Mouse (Mus musculus): ENCODE results near the gene 1700123O20Rik.

1700123O20Rik gene

DNA sequence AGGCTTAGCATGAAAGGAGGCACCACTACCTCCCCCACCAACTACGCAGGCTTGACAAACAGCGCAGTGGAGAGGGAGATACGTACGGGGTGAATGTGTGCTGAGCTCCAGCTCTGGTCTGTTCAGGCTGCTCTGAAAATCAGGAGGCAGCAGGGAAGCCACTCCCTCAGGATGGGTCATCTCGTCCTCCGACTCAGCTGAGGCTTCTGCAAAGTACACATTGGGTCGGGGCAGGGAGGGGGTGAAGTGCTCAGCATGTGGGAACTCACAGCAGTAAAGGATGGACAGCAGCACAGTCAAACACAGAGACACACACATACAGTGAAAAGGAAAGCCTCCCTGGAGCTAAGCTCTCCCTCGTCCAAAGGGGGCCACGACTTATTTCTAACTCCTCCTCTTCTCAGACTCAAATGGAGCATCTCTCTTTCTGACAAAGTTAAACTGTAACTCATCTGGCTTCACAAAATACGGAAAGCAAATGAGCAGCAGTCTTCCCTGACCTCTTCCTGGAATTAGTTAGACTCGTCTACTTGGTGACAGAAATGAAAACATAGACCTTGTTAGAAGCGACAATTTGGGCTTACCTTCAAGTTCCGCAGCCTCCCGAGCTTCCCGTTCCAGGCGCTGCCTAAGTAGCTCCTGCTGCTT is 7.2 kb upstream of the 1700123O20Rik start:
- DNase-seq (ENCODE audit: low read depth) = no peak

DNA sequence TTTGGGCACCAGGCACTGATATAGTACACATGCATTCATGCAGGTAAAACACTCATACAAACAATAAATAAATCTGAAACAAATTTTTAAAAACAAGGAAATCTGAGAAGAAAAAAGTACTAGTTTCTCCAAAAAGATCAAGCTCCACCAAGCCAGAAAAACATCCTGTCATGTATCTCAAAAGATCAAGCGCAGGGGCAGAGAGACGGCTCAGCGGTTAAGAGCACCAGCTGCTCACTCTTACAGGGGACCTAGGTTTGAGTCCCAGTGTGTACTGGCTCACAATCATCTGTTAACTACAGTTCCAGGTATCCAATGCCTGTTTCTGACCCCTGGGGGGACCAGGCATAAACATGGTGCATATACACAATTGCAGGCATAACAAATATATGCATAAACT is 3.6 kb upstream of the 1700123O20Rik start:
- no peak for DNase-seq (ENCODE audit: low read depth)

DNA sequence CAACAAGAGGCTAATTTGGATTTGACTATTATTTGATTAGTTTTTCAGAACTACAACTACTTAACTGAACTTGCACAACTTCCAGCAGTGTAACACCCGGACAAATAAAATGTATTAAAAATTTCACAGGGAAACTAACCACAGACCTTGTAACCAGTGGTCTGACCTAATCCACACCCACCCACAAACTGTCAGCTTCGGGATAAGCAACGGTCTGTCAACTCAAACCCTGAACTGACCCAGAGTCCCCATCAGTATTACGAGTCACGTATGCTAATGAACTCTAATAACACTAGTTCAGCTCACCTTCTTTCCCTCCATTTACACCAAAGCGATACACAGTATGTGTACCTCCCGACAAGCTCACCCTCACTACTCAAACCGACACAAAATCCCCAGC is 545 bp upstream of the 1700123O20Rik start:
- peak; percentile 34 for DNase-seq (ENCODE audit: low read depth)

DNA sequence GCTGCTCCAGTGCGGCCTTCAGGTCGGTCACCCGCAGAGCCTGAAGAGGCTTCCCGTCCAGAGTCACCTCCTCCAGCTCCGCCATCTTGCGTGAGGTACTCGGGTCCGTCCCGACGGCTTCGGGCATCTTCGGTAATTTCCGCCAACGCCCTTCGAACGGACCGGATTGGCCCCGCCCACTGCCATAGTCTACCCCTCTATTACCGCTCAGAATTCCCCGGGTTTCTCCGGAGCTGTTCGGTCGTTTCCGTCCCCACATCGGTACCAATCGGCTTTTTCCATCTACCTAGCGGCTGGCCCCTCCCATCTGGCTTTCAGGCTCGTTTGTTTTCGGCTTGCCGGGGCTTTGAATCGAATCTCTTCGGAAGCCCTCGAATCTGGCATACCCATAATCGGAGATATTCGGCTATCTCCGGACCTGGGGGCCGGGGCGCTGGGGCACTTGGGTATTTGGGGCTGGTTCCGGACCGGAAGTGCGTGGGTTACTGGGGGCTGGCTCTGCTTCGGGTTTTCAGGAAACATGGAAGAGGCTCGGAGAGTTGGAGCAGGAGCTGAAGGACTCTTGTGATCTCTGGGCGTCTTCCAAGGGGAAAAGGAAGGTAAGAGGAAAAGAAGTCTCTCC is 617 bp downstream of the 1700123O20Rik start, which contains the start of gene Acin1:
Gene Acin1, minus strand, starts transcription at position 410 of the 622 bp plus-strand sequence.
- peak; percentile 99 for DNase-seq (ENCODE audit: low read depth)

DNA sequence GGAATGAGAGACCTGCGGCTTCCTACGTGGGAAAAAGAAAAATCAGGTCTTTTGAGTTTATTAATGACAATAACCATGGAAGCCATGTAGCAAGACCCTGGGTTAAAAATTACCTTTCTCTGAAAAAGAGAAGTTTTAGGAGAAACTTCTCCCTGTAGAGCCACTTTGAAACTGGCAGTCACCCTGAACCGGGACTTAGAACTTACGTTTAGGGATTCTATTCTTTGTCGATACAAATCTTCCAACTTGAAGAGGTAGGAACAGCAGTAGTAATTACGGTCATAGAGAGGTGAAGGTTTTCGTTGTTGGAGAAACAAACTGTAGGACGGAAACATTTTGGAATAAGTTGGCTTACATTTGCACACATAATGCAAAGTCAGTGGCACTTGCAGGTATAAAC is 1.2 kb downstream of the 1700123O20Rik start:
- no peak for DNase-seq (ENCODE audit: low read depth)

DNA sequence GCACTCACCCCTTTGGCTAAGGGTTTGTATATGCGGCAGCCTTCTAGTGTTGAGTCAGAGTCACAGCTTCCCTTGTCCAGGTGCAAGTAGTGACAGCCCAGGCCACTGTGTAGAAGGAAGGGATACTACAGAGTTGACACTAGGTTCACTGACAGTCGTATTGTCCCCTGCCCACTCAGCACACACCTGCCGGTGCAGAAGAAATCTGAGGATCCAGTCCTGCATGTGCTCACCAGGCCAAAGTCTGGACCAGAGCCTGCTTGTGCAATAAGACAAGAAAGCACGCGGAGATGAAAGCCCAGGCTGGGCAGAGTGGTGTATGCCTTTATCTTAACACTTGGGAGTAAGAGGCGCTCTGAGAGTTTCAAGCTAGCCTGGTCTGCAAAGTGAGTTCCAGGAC is 9.0 kb downstream of the 1700123O20Rik start:
- DNase-seq (ENCODE audit: low read depth) = no peak

DNA sequence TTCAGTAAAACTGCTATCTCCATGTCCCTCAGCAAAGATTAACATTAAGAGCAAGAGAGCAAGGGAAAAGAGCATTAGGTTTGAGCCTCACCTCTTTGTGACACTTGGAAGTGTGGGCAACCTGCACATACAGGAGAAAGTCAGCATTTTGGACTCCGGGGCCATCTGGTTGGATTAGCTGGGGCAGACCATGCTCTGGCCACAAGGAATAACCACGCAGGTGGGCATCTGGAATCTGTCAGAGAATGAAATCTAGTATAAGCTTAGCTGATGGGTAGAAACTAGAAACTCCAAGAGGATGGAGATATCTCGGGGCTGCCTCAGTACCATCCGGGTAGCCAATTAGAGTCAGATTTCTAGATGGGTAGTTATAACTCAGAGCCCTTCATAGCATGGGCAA is 10.7 kb downstream of the 1700123O20Rik start:
- no peak for DNase-seq (ENCODE audit: low read depth)

DNA sequence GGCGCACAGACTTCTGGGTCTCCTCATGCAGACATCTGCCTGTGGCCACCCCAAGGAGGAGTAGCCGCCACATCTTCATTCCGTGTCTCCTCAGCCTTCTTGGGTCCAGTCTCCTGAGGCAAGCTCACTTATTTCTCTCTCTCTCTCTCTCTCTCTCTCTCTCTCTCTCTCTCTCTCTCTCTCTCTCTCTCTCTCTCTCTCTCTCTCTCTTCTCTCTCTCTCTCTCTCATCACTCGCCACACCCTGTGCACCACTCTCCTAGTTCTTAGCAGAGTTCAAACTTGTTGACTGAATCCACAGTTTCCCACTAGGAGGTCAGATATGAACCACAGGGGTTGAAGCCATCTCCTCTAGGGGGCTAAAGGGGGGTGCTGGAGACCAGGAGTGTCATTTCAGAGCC is 12.7 kb downstream of the 1700123O20Rik start, which contains the start of gene Gm29776:
Gene Gm29776, minus strand, starts transcription at position 101 of the 400 bp plus-strand sequence.
- DNase-seq (ENCODE audit: low read depth) = no peak

DNA sequence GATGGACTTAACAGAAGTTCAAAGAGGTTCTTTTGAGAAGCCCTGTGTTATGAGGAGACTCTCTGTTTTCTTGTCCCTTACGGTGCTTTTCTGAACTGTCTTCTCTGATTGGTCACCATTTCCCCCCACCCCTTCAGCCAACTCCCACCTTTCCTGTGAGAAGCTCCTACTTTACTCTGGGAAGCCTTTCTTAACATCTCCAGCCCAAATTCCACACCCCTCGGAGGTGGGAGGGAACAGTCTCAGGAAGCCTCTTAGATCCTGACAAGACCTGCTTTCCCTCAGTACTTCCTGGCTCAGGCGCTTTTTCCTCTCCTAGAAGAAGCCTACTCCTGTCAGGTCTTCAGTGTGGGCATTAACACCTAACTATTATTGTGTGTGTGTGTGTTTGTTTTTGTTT is 13.6 kb downstream of the 1700123O20Rik start:
- DNase-seq (ENCODE audit: low read depth) = no peak

DNA sequence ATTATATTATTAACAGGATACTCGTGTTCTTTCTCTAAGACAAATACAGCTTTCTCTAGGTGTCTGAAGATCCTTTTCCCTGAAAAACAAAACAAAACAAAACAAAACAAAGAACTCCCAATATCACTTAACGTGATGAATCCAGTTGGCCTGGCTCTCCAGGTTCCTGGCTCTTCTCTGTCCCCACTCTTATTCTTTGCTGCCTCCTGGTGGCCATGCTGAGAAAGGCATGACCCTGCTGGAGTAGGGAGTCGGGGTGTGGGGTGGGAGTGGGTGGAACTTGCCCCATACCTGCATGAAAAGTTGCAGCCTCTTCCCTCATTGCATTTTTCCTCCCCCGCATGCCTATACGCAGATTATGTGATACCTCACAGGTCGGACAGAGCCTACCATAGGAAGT is 15.3 kb downstream of the 1700123O20Rik start:
- DNase-seq (ENCODE audit: low read depth) = peak; percentile 68

DNA sequence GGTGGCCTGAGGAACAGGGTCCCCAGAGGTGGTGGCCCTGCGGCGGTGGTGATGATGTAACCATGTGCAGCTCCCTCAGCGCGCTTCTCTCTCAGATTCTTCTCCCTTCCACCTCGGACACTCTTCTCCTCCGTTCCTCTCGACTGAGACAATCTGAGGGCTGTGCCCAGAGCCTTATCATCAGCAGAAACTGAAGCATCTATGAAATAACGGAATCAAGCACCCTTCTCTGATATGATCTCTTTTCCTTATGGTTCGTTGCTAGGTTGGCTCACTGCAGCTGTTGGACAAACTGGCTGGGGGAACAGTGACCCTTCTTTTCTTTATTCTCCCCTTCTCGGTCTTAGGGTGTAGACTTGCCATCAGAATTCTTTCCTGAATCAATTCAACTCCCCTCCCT is 17.2 kb downstream of the 1700123O20Rik start:
- DNase-seq (ENCODE audit: low read depth) = no peak

DNA sequence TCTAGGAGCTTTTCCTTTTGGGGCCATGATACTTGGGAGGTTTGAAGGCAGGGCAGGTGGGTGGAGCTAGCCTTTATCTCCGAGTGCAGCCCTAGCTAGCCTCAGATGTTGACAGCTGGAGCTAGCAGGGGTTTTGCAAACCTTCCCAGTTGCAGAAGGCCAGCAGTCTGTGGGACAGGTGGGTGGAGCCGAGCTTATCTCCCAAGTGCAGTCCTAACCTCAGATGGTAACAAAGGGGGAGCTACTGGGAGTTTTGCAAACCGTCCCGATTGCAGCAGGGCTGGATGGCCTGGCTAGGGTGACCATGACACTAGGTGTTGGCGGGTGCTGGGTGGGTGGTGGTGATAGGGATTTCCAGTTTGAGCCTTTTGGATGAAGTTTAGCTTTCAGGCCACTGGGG is 19.8 kb downstream of the 1700123O20Rik start:
- peak; percentile 98 for DNase-seq (ENCODE audit: low read depth)

DNA sequence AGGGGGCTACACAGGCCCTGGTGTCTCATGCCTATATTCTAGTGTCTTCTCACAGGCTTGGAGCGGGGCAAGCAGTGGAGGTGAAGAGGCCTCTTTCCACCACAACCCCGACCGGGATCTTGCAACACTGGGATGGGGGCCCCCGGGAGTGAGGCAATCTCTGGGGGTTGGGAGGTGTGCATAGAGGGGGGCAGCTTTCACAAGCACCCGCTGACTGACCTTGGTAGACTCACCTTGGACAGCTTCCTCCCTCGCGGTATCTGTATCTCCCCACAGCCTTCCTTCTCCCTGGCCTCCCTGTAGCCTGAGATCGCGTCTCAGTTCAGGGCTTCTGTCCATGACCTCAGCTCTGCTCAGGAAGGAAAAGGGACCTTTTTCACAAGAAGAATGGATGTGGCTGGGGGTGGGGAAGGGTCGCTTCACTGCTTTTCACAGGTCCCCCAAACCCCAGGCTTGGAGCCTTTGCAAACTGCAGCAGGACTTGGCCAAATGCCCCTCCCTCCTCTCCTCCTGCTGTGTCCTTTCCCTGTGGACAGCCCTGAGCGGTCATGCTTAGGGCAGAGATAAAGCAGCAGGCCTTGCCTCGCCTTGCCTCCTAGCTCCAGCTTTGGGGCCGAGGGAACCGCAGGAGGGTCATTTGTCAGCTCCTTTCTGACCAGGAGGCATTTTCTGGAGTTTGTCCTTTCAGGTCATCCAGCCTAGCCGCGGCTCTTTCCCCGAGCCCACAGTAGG is 20.7 kb downstream of the 1700123O20Rik start:
- DNase-seq (ENCODE audit: low read depth) = no peak

DNA sequence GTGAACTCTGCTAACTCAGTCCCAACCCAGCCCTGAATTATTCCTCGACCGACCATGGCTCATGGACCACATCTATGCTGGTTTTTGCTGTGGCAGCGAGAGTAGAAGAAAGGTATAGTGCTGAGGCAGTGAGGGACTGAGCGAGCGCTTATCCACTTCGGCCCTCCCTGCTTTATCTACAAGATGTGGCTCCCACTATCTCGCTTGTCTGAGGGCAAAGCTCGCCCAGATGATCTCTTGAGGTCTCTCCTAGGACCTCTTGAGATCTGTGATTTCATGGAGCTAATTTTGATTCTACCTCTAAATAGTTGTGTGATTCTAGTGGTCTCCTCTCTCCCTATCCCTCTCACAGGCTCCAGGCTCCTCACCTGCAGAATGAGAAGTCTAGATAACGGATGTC is 23.0 kb downstream of the 1700123O20Rik start:
- DNase-seq (ENCODE audit: low read depth) = no peak

DNA sequence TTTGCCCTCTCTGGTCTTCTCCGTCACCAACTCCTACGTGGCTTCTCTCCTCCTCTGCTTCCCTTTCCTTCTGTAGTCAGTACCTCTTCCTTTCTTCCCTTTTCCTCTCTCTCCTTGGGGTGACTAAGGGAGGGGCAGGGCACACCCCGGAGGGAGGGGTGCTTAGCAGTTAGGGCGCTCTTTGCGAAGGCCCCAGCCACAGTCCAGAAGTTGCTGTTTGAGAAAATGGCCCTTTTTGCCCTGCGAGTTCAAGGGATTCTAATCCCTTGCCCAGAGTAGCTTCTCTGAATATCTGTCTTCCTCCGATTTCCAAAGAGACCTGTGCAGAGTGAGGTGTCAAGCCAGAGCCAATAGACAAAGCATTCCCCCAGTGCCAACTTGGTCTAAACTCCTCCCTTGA is 26.1 kb downstream of the 1700123O20Rik start, which contains the start of gene Cebpe:
Gene Cebpe, minus strand, starts transcription at position 101 of the 400 bp plus-strand sequence.
- no peak for DNase-seq (ENCODE audit: low read depth)

DNA sequence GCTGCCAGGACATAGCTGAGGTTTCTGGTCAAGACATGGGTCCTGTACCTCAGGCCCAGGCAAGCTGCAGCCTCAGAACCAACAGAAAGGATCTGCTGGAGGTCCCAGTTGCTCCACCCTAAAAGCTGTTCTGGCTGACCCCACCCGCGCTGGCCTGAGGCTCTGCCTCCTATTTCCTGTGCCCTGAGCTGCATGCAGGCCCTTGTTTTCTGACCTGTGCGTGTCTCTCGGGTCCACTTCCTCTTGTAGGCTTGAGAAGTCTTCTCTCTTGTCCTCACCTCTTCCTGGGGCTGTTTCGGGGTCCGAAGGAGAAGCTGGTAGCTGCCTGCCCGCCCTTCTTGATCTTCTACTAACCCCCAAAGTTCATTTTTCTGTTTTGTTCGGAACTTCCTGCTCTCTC is 26.8 kb downstream of the 1700123O20Rik start:
- no peak for DNase-seq (ENCODE audit: low read depth)

DNA sequence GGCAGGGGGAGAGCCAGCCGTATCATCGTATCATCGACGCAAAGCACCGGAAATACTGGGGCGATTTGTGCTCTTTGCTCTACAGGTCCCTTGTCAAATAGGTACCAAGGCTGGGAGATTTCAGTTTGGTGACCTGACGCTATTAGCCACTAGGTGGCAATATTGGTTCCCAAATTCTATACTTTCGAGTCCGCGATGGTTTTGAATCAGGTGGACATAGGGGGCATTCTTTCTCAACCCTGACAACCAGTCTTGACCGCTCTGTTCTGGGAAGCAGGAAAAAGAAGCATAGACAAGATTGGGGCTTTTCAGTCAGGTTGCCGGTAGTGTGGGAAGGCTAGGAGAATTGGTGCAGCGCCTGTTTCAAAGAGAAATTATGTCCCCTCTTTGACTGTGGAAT is 28.1 kb downstream of the 1700123O20Rik start:
- peak; percentile 80 for DNase-seq (ENCODE audit: low read depth)

DNA sequence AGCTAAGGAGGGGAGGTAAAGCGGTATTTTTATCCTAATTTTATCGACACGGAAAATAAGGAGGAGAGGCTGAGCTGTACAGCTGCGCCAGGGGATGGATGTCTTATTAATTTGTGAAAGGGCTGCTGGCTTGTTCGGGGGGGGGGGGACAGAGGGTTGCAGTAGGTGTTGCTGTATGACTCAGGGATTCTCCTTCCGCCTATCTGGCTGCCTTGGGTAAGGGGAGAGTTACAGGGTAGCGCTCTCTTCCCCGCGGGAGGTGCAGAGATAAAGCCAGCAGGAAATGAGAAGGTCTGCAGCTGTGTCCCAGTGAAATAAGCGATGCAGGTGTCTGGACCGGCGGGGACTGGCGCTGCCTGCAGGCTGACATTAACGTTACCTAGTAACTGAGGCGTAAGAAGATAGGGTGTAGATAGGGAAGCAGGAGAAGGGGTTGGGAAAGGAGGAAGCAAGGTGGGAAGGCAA is 28.6 kb downstream of the 1700123O20Rik start:
- no peak for DNase-seq (ENCODE audit: low read depth)

DNA sequence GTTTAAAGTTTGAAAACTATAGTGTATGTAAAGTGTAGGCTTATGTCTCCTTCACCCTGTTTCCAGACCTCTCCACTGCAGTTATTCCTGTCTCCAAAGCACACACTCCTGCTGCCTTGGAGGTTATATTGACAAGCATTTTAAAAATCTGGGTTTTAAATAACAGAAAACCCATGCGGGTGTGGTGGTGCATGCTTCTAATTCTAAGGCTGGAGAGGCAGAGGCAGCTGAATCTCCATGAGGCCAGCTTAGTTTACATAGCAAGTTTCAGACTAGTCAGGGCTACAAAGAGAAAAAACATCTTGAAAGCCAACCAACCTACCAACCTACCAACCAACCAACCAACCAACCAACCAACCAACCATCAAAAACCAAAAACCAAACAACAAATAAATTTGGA is 29.4 kb downstream of the 1700123O20Rik start:
- no peak for DNase-seq (ENCODE audit: low read depth)

DNA sequence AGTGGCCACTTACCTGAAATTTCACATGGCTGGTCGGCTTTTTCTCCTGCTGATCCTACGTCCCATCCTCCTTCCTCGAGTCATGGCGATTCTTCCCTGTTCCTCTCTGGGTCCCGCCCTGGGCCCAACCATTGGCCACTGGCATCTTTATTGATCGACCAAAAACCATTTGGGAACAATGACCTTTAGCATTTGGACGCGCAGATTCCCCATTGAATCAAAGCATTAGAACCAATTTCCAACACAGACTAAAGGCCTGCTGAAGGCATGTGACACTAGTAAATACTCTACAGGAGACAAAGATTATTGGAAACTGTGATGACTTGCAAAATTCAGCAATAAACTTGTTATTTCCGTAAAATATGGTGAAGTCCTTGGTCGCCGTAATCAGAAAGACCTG is 34.0 kb downstream of the 1700123O20Rik start:
- DNase-seq (ENCODE audit: low read depth) = no peak

DNA sequence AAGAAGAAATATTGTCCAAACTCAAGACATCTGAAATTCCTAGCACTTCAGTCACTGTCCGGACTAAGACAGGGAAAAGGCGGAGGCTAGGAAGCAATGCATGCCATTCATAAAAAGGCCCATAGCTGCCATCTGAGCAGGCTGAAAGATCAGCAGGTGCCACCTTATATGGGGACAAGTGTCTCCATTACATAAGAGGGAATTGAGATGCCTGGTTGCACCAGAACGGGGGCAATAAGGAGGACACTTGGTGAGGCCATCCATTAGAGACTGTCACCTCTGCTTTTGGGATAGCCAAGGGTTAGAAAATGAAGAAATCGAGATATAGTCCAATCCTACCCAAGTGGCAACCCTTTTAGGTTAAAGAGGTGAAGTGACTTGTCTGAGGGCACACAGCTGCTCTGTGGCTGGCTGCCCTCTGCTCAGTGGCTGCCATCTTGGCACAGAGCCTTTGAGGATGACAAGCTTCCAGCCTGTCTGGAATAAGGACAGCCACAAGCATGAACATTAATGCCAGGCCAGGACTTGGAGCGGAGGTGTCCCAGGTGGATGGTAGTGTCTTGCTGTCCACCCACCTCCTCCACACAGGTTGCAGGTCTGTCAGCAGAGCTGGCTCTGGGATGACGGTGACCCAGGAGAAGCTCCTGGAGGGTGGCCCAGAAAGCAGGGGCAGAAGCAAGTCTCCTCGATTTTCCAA is 34.8 kb downstream of the 1700123O20Rik start:
- DNase-seq (ENCODE audit: low read depth) = no peak

DNA sequence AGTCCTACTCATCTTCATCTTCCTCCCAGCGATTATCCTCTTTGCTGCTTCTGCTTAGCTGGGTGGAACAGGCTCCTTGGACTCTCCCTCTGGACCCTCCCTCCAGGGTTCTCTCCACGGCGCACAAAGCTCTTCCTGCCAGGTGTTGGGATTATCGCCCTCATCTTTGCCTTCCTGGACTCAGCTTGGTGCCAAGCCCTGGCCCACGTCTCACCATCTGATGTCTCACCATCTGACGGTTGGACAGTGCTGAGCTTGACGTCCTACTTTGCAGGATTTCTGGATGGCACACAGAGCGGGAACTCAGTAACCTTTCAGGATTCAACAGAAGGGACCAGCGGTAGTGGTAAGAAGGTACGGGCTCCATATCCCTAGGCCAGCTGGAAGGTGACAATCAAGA is 35.7 kb downstream of the 1700123O20Rik start:
- no peak for DNase-seq (ENCODE audit: low read depth)

Data from c-Kit-positive CD71-positive TER-119-negative erythroid progenitor cells, embryonic 14.5 days (primary cell).